Mouse (Mus musculus): Measurements from ENCODE around the gene Kpna4.
"Not testable (repeated sequence)": the region's sequence is repeated elsewhere in the genome, so short reads cannot be mapped to it uniquely, and the experiment has no call there.

Kpna4 gene

DNA sequence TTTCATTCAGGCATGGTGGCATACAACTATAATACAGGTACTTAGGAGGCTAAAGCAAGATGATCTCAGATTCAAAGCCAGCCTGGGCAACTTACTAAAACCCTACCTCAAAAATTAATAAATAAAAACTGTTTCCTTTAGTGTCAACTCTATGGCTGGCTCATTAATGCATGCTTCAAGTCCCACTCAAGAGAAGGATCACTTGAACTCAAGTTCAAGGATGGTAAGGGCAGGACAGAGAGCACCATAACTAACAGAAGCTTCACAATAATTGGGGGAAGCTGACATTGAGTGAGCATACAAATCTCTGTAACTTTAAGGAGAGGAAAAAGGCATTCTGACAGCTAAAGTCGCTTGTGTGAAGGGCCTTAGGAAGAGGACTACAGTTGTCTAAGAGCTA, 13.0 kb downstream of the Kpna4 start:
- intact Hi-C loops (cut with DNase I) = no loop called here

DNA sequence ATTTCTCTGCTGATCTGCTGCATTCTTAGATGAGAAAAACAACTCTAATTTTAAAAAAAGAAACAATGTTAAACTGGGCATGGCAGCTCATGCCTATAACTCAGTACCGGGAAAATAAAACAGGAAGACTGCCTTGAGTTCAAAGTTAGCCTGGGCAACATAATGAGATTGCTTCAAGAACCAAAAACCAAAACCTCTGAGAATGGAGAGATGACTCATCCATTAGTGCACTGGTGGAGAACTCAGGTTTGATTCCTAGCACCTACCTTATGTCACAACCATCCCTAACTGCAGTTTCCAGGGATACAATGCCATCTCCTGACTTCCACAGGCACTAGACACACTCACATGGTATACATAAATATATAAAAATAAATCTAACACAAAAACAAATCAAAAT, 17.8 kb downstream of the Kpna4 start:
- intact Hi-C loops (cut with DNase I) = no loop called here

DNA sequence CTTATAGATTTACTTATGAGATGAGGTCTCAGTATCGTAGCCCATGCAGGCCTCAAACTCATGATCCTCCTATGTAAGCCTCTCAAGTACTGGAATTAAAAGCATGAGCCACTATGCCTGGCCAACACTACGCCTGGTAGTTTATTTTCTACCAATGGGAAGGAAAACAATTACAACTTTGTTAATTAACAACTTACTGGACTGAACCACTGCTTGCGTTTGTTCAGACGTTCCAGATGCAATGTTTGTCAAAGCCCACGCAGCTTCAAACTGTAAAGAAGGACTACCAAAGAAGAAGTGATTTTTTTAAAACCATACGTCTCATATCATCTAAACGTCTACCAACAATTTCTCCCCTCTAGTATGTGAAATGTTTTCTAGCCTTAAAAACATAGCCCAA, 32.5 kb downstream of the Kpna4 start:
- intact Hi-C loops (cut with DNase I) = no loop called here

DNA sequence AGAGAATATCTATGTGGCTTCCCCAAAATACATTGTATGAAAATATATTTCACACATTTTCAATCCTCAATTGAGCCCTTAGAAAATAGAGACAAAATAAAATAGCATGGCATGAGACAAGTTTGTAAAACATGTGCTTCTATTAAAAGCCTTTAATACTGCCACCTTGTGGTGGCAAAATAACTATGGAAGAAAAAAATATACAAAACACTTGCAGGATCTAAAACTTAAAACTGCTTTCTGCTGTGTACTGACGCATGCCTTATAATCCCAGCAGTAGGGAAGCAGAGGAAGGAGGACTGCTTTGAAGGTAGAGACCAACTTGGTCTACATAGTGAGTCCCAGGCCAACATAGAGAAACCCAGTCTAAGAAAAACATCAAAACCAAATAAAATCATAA, 62.9 kb downstream of the Kpna4 start:
- intact Hi-C loops (cut with DNase I) = no loop called here

DNA sequence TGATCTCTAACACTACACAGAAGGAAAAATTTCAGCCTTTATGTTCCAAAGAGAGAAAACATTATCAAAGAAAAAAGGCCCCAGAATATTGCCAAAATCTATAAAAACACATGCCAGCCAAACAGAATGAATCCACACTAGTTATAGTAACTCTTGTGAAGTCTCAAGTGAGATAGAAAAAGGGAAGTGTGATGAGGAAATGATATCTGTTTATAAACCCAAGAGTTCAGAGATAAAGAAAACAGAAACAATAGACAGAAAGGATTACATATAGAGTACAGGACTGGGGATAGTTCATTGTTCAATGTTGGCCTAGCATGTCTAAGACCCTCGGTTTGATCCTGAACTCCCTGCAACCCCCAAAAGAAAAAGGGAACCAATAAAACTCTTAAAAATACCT, 64.1 kb downstream of the Kpna4 start:
- intact Hi-C loops (cut with DNase I) = no loop called here

DNA sequence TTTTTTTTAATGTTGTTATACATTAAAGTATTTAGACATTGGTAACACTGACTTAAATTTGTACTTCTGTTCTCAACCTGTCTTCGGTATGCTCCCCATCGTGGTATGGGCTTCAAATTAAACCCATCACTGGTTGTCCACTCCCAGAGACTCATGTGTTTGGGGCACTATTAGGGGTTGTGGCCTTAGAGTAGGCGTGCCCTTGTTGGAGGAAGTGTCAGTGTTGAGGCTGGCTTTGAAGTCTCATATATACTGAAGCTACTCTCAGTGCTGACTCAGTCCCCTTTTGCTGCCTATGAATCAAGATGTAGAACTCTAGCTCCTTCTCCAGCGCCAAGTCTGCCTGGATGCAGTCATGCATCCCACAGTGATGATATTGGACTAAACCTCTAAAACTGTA, 66.2 kb downstream of the Kpna4 start:
- intact Hi-C loops (cut with DNase I) = no loop called here

DNA sequence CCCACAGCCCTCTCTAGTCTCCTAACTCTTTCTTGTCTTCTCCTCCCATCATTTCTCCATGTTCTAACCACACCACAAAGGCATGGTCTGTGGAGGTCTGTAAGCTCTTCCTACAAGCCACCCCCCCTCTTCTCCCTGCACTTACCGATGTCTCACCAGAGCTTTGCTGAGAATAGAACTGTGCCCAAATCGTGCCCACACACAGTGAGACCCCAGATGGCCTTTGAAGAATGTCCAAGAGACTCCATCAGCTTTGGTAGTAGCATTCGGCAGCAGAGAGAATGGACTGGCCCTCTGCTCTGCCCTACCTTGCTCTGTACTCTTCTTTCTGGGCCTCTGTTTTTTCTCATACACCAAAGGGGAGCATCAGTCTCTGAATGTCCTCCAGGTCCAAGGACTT, 71.0 kb downstream of the Kpna4 start:
- intact Hi-C loops (cut with DNase I) = no loop called here

DNA sequence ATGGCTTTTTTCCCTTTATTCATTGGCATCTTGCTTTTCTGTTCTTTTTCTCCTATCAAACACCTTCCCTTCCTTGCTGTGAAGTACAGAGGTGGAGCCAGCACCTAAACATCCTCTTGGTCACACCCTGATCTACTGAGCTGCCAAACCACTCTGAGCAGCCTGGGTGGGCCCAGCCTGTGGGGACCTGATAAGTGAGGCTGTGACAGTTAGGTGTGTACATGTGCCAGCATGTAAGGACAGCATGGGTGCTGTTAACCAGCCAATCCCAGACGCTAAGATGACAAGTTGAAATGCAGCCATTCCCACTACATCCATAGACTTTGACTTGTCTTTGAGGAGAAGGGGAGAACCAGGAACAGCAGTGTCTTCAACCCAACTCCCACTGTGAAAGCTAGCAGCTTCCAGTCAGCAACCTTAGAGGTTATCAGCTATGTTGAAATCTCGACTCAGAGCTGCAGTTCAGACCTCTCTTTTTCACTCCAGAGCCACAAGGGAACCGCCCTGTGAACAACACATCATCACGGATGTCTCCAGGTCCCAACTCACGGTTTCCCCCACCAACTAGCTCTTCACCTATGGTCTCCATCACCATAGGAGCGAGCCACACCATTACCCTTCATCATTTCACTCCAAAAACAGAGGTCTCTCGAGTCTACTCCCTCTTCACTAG, 72.0 kb downstream of the Kpna4 start:
- intact Hi-C loops (cut with DNase I) = no loop called here

DNA sequence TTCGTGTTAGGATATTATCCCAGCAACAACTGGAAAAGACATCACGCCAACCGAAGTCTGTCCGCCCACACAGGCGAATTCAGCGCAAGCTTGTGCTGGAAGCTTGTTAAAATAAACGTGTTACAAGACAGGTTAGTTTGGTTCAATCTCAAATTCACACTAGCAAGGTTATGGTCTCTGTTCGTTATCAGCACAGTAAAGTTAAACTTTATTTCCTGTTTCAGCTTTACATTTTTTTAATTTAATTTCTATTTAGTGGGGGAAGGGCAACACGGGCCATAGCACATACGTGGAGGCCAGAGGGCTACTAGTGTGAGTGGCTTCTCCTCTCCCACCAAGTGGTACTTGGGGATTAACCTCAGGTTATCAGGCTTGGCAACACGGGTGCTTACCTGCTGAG, 75.0 kb downstream of the Kpna4 start:
- intact Hi-C loops (cut with DNase I) = no loop called here

DNA sequence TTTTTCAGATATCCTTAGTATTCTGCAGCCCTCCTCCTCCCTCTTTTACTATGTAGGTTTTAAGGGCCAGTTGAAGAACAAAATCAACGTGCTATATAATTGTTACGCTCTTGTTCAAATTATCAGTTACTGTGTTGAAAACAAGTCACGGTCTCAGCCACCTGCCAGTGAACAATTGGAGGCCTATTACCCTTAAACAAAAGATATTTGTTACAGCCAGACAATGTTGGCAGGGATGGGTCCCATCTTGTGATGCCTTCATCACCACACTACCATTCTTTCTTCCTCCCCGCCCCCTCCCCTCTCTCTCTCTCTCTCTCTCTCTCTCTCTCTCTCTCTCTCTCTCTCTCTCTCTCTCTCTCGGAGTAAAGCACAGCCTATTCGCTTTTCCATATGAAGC, 77.9 kb downstream of the Kpna4 start:
- intact Hi-C loops (cut with DNase I) = no loop called here

DNA sequence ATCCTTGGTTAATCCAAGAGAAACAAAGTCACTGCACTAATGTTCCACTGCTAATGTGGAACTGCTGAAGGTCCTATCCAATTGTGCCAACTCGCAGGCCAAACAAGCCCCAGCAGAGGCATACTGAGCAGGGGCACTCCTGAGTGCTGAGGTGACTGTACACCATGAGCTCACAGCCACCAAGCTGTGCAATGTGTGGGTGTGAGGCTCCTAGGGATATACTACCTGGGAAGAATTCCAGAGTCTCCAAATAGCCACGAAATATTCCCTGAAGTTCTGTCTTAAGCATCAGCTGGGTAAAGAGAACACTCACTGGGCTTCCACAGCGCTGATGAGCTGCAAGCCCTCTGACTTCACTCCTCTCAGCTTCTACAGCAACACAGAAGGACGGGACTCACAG, 79.2 kb downstream of the Kpna4 start:
- intact Hi-C loops (cut with DNase I) = no loop called here

DNA sequence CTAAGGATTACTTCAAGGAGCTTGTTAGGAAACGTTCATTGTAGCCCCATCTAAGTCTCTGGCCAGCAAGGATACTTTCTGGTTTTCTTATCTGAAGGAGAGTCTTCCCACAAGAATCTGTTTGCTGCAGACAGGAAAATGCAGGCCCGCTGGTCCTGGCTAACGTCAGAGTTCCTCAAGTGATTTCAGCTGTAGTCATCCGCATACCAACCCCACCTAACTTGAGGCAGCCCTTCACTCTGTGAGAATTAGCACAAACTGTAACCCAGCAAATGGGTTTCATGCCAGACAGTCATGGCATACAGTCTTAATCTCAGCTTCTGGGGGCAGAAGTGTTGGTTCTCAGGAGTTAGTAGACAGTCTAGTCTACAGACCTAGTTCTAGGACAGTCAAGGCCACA, 80.4 kb downstream of the Kpna4 start:
- intact Hi-C loops (cut with DNase I) = no loop called here

DNA sequence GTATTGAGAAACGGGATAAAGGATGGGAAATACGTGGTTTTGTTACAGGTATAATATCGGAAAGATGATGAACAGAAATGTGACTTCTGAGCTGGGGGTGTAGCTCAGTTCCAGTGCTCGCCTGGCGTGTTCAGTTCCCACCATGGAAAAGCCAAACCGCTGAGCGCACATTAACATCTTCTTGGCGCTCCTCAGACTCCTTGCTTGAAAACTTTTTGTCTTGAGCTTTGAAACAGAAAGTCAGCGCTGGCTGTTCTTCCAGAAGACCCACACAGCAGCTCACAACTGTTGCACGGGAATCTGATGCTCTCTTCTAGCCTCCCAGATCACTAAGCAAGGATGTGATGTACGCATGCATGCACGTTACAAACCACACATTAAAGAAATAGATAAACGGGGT, 81.2 kb downstream of the Kpna4 start:
- intact Hi-C loops (cut with DNase I) = loop anchor here (2.0 kb wide), 1 partner anchor 39 kb away; no protein-coding TSS in a partner anchor

DNA sequence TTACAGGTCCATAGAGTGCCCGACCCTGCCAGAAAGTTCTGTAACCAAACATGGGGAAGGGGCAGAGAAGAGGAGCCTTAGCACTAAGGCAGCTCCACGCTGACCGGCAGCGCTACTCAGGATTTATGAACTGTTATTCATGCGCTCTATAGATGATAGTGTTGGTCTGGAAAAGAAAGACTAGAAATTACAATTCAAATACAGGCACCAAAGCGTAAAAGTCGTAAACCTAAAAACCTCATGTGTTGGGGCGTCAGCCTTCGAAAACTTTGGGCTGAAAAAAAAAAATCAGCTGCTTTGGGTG, 81.6 kb downstream of the Kpna4 start:
- intact Hi-C loops (cut with DNase I) = loop anchor here (2.0 kb wide), 1 partner anchor 39 kb away; no protein-coding TSS in a partner anchor

DNA sequence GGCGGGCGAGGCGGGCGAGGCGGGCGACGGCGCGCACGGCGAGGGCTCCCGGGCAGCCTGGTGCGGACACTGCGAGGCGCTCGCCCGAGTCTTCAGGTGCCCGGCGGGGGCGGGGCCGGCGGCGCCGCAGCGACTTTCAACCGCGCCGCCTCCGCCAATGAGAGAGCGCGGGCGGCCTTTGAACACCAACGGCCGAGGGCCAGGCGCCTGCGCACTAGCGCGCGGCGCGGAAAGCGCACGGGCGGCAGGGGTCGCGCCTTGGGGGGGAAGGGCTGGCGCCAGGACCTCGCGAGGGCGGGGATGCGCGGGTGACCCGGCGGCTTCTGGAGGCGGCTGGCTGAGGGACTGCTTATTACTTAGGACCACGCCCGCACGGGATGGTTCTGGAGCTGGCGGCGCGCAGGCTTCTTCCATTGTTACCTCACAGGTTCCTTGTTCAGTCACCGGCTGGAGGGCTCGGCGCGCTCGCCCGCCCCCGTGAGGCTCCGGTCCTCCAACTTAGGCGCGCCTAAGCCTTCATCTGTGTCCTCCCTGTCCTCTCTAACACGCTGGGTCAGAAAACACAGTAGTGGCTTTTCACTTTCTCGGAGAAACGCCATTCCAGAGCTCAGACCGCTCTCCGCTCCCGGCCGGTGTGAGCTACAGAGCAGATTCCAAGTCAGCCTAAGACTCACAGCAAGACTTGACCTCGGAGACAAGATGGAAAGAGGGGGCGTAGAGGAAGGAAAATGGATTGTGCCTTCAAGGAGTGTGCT, 82.1 kb downstream of the Kpna4 start, which contains the start of gene Trim59:
TSS of gene Trim59 (minus strand) at position 111 of the 755 bp plus-strand sequence.
- intact Hi-C loops (cut with DNase I) = loop anchor here (2.0 kb wide), 1 partner anchor 38 kb away; no protein-coding TSS in a partner anchor

DNA sequence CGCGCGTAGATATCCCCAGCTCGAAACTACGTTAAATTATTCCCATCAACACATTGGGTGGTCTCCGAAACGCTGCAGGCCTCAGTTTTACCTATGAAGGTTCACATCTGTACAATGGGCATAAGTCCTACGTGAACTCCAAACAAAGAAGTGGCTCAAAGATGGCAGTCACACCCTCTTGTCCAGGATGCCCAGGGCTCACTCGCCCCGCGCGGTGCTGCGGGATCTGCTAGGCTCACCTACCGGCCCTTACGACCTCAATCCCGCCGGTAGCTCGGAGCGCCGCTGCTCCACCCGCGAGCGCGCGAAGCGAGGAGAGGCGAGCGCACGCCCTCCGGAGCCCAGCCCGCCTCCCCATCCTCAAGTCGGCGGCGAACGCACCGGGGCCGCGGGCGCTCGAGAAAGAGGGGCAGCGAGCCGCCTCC, 82.7 kb downstream of the Kpna4 start:
- intact Hi-C loops (cut with DNase I) = loop anchor here (2.0 kb wide), 1 partner anchor 37 kb away; no protein-coding TSS in a partner anchor

DNA sequence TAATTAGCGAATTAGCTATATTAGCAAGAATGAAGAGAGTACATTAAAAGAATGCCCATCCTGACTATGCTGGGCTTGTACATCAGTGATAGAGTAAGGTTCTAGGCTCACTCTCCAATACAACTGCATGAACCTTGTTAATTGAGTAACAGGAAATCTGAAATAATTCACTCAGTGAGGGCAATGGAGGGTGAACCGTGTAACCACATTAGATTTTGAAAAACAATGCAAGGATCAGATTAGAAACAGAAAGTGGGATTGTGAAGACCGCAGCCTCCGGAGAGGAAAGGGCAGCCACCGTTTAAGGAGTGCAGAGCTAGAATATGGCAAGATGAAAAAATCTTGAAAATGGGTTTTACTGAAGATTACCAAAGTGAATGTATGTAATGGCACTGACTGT, 85.6 kb downstream of the Kpna4 start:
- intact Hi-C loops (cut with DNase I) = no loop called here

DNA sequence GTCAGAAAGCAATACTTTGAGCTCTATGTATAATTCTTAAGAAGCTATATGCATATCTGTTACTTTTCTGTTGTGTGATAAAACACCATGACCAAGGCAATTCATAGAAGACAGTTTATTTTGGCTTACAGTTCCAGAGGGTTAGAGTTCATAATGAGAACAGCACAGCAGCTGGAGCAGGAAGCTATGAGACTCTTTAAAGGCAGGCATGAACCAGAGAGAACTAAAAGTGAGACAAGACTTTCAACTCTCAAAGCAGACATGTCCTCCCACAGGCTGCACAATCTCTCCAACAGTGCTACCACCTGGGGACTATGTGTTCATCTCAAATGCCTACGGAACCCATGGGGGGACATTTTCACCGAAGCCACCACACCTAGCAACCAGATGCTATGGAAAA, 86.8 kb downstream of the Kpna4 start:
- intact Hi-C loops (cut with DNase I) = no loop called here

DNA sequence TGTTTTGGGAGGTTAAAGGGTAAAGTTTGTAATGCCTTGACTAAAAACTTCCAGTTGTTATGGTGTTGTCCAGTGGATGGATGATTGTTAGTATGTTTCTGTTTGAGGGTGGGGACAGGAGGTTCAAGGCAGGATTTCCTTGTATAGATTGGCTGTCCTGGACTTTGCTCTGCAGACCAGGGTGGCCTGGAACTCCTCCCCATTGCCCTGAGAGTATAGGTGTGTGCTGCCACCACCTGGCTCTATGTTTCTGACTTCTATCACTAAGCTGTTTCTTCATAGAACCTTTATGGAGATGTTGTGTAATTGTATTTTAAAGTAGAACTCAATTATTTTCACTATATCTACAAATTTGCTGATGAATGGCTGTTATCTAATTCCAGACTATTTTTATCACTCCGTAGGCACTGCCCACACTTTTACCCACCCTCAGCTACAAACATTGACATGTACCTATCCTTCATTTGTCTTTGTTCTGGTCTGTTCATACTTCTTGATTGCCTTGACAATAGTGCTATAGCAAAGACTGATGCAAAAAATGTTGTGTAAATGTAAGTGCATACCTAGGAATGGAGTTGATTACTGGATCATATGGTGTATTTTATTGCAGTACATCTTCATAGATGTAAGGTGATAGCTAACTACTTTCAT, 100.7 kb downstream of the Kpna4 start:
- intact Hi-C loops (cut with DNase I) = no loop called here

DNA sequence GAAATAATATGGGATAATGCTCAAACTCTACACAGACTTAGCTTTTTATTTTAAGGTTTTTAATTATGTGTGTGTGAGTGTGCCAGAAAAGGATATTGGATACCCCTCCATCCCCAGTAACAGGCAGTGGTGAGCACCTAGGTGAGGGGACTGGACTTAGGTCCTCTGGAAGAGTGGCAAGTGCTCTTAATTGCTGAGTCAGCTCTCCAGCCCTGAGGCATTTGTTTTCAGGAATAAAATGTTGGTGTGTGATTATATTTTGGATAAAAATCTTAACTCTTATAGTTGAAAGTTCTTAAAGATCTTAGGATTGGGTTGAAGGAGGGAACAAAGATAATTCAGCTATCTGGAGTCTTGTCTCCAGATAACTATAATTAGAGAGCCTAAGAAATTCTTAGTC, 106.1 kb downstream of the Kpna4 start:
- intact Hi-C loops (cut with DNase I) = no loop called here

DNA sequence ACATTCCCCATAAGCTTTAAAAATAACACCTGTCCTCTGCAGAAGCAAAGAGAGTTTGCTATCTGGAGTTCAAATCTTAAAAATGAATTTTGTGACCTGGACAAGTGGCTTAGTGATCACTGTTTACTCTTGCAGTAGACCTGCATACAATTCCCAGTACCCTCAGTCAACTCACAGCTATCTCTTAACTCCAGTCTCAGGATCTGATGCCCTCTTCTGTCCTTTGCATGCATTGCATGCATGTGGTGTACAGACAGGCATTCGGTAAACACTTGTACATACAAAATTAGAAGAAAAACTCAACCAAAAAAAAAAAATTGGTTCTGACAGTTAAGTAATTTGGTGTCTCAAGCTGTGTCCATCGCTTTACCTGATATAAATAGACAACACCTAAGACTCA, 106.6 kb downstream of the Kpna4 start:
- intact Hi-C loops (cut with DNase I) = no loop called here

DNA sequence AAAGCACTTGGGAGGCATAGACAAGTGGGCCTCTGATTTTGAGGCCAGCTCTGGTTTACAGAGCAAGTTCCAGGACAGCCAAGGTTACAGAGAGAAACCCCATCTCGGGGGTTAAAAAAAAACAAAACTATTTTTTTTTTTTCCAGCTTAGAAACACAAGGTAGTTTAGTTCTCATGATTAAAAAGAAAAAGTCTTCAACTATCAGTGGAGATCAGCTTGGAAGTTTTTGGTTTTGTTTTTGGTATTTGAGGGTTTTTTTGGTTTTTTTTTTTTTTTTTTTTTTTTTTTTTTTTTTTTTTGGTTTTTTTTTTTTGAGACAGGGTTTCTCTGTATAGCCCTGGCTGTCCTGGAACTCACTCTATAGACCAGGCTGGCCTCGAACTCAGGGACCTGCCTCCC, 108.3 kb downstream of the Kpna4 start:
- intact Hi-C loops (cut with DNase I) = not testable (repeated sequence)

DNA sequence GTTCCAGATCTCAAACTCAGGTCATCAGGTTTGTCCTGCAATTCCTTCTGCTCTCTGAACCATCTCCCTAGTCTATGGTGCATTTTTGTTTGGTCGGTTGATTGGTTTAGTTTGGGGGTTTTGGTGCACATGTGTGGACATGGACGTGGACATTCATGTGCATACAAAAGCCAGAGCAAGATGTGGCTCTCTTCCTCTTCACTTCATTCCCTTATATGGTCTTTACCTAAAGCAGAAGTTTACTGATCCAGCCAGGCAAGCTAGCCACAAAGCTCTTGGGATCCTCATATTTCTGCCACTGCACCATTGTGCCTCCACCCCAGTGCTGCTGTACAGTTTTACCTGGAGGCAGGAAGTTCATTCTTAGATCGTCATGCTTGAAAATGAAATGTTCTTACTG, 109.7 kb downstream of the Kpna4 start:
- intact Hi-C loops (cut with DNase I) = no loop called here
